Mouse (Mus musculus): ENCODE data around the gene Zfp445.

Gene Zfp445

DNA sequence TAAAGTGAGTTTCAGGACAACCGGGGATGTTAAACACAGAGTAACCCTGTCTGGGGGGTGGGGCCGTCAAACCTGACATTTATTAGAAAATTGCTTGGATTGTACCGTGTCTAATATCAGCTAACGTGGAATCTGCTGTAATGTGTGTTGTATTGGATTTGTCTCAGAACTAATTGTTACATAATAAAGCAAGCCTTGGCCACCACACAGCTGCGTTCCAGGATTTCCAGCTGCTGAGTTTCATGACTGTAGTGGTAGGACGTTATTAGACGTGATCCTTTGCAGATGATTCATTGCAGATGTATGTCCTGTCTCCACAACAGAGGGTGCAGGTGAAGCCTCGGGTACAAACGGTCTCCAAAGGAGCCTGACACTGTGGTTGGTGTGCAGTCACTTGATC, 29.7 kb downstream of the Zfp445 start:
- no peak for DNase-seq

DNA sequence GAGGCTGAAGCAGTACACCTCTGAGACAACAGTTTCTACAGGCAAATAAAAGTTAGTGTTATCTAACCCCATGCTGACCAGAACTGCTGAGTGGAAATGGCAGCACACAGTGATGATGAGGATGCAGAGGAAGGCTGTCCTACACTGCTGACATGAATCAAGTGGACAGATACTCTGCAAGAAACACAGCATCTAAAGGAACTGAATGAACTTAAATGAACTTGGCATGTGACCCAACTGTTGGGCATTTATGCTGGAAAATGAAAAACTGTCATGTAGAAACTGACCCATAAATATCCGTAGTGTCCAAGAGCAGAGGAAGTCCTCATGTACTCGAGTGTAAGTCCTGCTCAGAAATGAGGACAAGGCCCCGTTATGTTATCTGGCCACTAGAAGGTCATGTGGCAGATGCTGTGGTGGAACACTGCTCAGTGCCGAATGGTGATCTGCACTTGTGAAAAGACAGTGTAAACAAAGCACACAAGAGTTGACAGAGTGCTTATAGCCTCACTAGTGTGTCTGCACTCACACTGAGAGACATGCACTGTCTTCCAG, 35.9 kb downstream of the Zfp445 start:
- no peak for DNase-seq

- DNase-seq: no peak
Measured at GRCm38 (mm10) chr9:122826743-122827142, 39.1 kb downstream of the Zfp445 start.

DNA sequence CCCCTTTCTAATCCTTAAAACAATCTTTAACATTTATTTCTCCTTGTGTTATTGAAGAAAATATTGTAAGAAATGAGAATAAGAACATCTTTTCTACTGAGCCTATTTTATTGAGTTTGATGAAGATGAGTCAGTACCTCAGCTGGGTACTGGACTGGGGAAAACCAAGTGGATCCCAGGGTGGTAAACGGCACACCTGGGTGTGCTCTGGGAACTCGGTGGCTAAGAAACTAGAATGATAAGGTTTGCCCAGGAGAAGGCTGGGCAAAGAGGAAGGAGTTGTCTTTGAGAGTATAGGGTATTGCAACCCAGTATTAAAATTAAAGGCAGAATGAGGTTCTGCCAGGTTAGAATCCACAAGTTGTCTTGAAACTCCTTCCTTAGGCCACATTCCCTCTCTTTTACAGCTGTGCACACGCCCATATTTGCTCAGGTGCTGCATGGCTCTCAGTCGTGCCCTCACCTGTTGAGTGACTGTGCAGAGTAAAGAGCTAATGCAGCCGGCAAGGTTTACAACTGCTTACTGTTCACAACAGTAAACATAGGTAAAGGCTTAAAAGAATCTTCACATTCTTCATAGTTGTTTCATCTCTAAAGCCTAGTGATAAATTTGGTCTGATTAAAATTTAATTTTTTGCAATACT, 42.3 kb downstream of the Zfp445 start:
- no peak for DNase-seq

GRCm38 (mm10) chr9:122815239-122815851, 50.5 kb downstream of the Zfp445 start:
- DNase-seq: no peak

DNA sequence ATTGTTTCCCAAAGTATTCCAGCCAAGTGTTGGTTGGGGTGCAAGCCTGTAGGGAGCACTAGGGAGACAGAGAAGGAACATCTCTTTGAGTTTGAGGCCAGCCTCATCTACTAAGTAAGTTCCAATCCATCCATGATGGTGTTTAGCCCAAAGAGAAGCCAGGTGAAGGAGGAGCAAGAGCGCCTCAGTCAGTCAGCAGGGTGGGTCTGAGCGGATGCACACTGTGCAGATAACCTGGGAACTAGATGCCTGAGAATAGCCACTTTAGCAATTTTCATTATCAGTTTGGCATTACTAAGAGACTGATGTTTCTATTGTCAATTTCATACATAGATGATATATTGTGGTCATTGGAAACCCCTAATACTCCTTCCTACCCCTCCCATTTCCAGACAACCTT, 51.0 kb downstream of the Zfp445 start:
- no peak for DNase-seq

GRCm38 (mm10) chr9:122812386-122812785, 53.4 kb downstream of the Zfp445 start:
- DNase-seq: peak; percentile 43 to 46

- DNase-seq: no peak
Measured at GRCm38 (mm10) chr9:122810212-122810611, 55.6 kb downstream of the Zfp445 start.

DNA sequence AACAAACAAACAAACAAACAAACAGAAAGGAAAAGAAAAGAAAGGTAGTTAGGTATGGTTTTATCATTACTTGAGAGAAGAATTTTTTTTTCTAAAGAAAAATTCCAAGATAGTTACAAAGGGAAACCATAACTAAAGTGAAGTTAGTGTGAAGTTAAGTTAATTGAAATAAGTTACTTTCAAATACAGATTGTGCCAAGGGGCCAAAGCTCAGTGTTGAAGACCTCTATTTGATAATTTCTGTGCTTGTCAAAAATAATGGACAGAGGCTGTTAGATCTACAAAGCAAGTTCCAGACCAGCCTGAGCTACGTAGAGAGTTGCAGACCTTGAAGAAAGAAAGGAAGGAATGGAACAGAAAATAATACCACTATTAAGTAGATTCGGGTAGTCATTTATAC, 58.6 kb downstream of the Zfp445 start:
- no peak for DNase-seq

DNA sequence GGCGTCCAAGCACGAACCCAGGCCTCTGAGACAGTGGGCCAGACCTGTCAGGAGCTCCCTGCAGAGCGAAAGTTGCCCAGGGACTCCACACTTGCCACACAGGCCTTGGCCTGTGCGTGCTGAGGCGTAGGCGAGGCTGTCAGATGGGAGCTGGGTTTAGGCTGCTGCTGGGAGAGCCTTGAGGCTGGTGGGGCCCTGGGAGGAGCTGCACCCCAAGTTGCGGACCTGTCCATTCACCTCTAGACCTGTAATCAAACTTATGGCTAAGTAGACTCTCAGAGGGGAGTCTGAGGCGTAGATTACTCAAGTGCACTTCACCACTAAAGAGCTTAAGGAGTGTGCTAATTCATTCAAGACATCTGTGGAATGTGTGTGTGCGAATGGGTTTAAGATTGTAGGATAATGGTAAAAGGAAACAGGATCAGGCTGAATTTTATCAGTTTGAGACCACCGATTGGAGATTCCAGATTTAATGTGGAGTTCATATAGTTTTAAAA, 59.9 kb downstream of the Zfp445 start:
- no peak for DNase-seq

GRCm38 (mm10) chr9:122805053-122805844, 60.6 kb downstream of the Zfp445 start, which contains the start of gene Tcaim:
Gene Tcaim (plus strand): TSS chr9:122805539.
- peak; percentile 93 to 95 for DNase-seq

Measured in cerebellum, adult 18-20 months (tissue).